Mouse (Mus musculus): ENCODE results near the gene Ddx24.
"Not testable (repeated sequence)": the region's sequence is repeated elsewhere in the genome, so short reads cannot be mapped to it uniquely, and the experiment has no call there.

The Ddx24 gene

DNA sequence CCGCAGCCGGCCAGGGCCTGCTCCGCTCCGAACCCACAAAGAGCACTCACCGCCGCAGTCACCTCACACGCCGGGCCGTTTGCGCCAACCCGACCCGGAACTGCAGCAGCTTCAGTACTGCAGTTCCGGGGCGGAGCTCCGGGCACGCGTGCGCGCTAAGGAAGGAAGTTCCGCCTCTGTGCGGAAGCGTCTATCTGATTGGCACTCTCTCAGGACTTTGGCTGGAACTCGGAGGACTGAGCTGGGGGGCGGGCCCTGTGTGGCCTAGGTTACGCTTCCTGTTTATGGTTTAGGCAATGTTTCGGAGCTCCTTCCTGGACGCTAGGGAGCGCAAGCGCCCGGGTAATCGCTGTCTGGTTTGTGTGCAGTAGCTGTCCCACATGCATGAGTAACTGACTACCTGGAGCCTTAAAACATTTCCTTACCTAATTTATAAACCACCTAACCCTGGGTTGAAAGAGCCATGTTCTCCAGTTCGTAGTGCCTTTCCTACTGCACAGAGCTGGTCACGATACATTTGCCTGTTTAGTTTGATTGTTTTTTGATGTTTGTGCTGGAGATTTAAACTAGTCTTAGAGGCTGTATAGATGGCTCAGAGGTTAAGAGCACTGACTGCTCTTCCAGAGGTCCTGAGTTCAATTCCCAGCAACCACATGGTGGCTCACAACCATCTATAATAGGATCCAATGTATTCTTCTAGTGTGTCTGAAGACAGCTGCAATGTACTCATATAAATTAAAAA, at the start of gene Ddx24:
TSS of gene Ddx24 (minus strand) at position 102 of the 742 bp plus-strand sequence.
- peak; percentile 98 for DNase-seq (ENCODE audit: extremely low spot score, low spot score)

DNA sequence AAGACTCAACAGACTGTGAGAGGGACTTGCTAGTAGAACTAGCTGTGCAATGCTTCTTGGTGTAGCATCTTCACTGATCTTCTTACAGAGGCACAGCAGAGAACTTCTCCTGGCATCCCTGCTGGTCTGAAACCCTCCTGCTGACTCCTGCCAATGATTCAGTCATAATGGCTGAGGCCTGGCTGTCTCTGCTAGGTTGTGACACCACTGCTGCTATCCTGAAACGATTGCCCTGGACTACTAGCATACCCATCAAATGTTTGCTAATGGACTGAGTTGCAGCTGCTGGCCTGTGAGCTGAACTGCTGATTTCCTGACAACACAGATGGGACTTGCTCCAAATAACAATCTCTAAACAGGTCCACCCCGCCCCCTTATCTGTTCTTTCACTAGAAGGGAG, 48.9 kb upstream of the Ddx24 start:
- no peak for DNase-seq (ENCODE audit: extremely low spot score, low spot score)

DNA sequence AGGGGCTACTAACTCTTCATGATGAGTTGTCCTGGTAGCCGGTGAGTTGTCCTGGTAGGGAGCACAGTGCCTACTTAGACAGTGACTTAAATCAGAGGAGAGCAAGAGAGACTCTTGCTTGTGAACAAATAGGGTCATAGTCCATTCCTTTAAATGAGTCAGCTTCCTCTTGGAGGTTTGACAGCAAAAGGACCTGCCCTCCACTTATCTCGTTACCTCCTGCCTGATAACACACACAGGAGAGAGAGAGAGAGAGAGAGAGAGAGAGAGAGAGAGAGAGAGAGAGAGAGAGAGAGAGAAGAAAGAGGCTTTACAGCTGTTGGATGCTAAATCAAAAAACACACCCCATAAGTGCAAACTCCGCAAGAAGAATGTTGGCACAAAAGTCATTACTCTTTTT, 31.5 kb upstream of the Ddx24 start, which contains the start of gene Ifi27l2b:
TSS of gene Ifi27l2b (minus strand) at position 84 of the 400 bp plus-strand sequence.
- DNase-seq (ENCODE audit: extremely low spot score, low spot score): no peak

DNA sequence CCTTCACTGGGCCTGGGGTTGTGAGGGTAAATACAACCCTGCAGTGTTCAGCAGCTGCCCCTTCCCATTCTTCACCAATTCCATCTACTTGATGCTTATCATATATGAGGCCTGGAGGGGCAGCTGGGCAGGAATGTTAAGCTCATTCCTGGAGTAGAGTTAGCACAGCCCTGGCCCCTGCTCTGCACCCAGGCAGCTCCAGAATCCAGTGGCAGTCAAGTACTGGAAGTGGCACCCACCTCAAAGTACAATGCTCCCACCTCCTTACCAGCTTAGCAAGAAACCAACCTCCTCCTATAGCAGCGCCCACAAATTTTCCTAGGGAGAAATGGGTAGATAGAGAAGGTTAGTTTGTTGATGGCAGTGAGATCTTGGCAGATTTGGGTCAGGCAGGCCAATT, 31.1 kb upstream of the Ddx24 start:
- not testable (repeated sequence) for DNase-seq (ENCODE audit: extremely low spot score, low spot score)

DNA sequence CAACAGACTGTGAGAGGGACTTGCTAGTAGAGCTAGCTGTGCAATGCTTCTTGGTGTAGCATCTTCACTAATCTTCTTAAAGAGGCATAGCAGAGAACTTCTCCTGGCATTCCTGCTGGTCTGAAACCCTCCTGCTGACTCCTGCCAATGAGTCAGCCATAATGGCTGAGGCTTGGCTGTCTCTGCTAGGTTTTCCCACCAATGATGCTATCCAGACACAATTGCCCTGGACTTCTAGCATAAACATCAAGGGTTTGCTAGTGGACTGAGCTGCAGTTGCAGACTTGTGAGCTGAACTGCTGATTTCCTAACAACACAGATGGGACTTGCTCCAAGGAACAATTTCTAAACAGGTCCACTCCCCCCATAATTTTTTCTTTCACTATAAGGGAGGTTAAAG, 27.7 kb upstream of the Ddx24 start:
- DNase-seq (ENCODE audit: extremely low spot score, low spot score): no peak

DNA sequence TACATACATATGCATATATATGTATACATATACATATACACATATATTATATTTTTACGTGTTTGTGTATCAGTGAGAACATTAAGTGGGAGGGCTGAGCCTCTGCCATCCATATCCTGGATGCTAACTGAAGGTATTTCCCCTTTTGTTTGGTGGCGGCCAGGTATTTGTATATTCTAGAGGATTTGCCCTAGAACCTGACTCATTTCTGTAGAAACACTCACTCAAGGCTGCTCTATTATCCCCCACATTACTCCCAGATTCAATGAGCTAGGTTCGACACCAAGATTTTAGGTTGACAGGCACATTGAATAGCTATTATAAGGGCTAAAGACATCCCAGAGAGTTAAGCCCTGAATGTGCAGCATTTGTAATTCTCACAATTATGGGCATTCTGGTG, 19.4 kb upstream of the Ddx24 start:
- DNase-seq (ENCODE audit: extremely low spot score, low spot score): no peak

DNA sequence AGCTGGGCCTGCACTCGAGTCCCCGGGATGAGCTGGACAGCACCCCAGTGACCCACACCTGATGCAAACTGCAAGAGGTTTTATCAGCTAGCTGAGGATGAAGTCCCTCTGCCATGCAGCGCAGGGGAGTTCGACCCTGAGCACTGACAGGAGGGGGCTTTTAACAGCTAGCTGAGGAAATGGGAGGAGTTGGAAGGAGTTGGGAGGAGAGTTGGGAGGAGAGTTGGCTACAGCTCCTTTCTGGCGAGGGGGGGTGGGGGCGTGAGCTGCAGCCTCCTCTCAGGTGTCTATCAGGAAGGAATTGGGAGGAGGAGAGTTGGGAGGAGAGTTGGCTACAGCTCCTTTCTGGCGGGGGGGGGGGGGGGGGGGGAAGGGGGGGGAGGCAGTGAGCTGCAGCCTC, 18.6 kb upstream of the Ddx24 start:
- DNase-seq (ENCODE audit: extremely low spot score, low spot score): not testable (repeated sequence)

DNA sequence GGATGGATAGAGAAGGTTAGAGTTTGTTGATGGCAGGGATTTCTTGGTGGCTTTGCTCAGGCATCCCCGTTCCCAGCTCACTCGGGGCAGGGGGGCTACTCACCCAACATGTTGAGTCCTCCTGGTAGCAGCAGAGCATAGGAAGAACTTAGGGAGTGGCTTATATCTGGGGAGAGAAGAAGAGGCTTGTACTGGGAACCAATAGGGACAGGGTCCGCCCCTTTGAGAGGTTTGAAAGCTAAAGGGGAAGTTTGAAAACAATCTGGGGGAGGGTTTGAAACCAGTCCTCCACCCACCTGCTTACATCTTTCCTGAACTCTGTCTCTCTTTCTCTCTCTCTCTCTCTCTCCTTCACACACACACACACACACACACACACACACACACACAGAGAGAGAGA, 17.9 kb upstream of the Ddx24 start, which contains the start of gene Ifi27l2a:
TSS of gene Ifi27l2a (minus strand) at position 157 of the 400 bp plus-strand sequence.
- DNase-seq (ENCODE audit: extremely low spot score, low spot score): no peak

DNA sequence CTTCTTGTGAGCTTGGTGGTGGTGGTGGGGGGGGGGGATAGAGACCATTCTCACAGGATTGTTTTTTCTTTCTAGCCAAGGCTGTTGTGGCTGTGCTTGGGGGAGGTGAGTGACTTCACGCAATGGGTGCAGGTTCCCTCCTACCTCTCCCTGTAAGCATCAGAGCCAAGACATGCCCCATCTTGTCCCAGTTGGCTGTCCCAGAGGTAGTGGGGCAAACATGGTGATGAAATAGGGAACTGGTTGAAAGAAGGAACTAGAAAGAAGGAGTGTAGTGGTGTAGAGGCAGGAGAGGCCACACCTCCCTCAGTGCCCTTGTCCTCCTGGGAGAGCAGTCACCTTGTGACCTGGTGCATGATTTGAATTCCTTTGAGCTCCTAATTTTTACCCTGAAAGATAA, 12.0 kb upstream of the Ddx24 start:
- DNase-seq (ENCODE audit: extremely low spot score, low spot score): no peak

DNA sequence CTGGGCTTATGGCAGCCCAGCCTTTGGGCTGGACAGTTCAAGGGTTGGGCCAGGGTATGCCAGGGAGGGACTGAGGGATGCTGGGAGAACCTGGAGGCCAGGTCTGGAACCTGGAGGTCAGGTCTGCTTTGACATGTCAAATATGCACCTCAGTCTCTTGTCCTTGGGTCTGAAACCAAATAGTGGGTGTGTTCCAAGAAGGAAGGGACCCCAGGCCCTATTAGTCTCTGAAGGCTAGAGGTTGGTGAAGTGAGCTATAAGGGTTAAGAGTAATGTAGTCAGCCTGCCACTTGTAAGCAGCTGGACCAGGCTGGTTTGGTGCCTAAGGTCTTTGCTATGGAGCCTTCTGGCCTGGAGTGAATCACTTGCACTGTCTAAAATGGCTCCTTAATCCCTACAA, 9.2 kb upstream of the Ddx24 start:
- no peak for DNase-seq (ENCODE audit: extremely low spot score, low spot score)

DNA sequence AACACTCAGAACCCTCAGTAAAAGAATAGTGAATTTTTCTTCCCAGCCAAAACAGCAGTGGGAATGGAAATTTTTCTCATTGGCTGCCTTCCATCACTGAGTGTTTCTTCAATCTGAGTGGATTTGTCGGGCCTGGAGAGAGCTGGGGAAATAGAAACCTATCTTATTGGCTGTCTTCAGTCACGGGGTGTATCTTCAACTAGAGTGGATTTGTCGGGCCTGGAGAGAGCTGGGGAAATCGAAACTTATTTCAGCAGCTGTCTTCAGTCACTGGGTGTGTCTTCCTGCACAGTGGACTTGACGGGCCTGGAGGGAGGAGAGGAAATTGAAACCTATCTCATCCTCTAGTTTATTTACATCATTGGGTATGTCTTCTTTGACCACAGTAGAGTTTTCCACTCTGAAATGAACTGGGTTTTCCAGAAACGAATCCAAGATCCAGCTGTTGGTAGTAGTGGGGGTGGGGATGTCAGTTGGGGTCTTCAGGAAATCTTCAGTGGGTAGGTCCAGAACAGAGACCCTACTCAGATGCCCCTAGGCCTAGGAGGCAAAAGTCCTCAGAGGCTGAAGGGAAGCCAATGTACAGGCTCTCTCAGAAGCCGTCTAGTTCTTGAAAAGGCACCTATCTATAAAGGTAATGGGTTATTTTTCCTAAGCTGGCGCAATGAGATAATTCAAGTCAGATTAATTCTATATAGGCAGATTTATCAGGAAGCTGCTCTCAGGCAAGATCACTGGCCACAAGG, 8.5 kb upstream of the Ddx24 start, which contains the start of gene Ifi27:
TSS of gene Ifi27 (plus strand) at position 226 of the 746 bp plus-strand sequence.
- DNase-seq (ENCODE audit: extremely low spot score, low spot score): no peak

DNA sequence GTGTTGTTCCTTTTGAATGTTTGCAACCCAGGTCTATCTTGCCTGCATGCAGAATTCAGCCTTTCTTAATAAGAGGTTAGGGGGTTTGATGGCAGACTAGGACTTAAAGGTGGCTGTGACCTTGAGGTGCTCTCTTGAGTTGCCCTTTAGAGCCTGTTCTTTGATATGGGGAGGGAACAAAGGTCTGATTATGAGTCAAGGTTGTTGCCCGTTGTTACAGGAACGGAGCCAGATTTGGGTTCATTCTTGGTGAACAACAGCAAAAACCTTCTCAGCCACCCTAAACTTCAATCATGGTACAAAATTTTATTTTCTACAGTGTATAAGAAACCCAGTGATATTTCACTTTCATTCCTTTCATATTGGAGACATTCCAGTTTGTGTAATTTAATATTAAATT, 7.8 kb upstream of the Ddx24 start:
- DNase-seq (ENCODE audit: extremely low spot score, low spot score): no peak

DNA sequence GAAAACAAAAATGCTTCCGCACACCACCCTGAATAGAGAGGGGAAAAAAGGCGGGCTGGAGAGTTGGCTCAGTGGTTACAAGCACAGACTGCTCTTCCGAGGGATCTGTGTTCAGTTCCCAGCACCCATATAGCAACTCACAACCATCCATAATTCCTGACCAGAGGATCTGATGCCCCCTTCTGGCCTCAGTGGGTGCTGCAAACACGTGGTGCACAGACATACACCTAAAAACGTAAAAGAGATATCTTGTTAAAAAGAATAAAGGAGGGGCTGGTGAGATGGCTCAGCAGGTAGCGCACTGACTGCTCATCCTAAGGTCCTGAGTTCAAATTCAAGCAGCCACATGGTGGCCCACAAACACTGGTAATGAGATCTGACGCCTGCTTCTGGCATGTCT, 1.1 kb upstream of the Ddx24 start:
- no peak for DNase-seq (ENCODE audit: extremely low spot score, low spot score)

DNA sequence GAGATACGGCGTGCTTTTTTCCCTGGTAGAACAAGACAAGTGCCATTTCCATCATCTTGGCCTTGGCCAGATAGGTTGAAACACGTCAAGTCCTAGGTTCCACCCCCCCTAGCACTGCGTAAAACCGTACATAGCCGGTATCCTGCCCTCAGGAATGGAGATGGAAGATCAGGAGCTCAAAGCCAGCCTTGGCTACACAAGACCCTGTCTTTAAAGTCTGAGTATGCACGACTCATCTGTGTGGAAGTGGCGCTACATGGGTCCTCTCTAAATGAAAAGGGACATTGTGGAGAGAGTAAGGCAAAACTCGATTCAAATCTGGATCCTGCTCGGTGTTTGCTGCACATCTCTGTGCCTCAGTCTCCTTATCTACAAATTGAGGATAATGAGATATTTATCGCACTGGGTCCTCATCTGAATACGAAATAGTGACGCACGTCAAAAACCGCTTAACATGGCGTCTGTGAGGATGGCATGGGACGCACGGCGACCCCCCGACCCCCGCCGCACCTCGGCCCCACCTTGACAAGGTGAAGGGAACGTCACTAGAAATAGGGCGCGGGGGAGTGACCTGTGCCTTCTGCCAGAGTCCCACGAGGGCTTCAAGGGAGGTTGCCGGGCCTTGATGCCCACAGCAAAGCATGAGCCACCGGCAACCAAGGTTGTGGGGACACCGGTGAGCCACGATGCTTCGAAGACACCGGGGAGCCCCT, 458 bp downstream of the Ddx24 start:
- DNase-seq (ENCODE audit: extremely low spot score, low spot score): no peak

DNA sequence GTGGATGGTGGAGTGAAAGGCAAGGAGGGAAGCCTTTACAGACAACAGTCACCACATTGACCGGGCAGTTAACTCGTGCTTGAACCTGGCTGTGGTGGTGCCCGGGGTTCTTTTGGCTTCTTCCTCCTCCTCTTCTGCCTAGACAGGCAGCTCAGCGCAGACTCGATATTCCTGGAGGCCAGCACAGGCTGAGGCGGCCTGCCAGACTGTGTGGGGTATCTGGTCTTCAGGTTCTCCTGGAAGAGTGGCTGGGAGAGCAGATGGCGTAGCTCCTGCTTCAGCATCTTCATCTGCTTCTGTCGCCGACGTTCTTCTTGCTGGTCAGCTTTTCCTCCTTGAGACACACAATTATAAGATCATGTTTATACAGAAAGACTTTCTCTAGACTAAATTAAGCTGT, 17.5 kb downstream of the Ddx24 start:
- DNase-seq (ENCODE audit: extremely low spot score, low spot score): no peak

DNA sequence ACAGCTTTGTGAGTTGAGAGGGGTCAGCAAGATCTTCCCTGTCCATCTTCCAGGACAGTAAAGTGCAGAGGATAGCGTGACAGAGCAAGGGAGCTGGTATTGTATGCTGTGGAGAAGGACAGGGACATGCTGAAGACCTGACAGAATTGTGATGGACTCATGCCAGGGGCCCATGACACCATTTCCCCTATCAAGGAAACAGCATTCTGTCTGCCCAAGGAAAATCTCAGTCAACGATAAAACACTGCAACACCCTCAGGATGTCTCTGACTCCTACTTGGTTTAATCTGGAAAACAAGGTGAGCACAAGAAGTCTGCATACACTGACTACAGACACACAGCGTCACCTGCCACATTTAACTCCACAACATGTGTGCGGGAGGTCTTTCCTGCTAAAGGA, 17.9 kb downstream of the Ddx24 start, which contains the start of gene 9330161L09Rik:
TSS of gene 9330161L09Rik (minus strand) at position 101 of the 400 bp plus-strand sequence.
- DNase-seq (ENCODE audit: extremely low spot score, low spot score): no peak

DNA sequence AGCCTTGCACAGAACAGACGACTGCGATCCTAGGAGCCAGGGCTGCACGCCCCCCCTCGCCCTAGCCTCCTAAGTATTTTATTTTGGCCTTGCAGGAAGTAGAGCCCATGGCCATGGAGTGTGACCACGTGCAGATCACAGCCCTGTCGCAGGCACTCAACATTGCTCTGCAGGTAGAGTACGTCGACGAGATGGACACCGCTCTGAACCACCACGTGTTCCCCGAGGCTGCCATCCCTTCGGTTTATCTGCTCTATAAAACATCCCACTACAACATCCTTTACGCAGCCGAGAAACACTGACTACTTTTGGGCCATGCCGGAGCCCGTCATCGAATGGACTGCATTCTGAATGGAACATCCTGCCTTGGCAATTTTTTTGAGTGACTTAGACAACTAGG, 21.5 kb downstream of the Ddx24 start:
- no peak for DNase-seq (ENCODE audit: extremely low spot score, low spot score)

DNA sequence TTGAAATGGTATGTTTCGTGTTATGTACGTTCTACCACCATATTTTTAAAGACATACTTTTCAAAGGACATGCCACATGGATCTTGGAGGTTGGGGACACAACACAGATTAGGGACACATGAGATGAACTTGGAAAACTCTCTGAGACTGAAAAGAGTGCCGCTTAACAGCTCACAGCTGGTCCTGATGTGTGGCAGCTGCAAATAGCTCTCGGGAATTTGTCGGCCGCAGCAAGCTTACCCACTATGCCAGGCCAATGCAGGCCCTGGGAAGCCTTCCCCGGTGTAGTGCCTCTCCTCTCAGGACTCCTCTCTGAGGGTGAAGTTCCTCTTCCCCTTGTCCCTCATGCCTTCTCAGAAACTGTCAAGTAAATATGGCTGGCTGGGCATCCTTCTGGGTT, 28.9 kb downstream of the Ddx24 start:
- DNase-seq (ENCODE audit: extremely low spot score, low spot score): no peak

DNA sequence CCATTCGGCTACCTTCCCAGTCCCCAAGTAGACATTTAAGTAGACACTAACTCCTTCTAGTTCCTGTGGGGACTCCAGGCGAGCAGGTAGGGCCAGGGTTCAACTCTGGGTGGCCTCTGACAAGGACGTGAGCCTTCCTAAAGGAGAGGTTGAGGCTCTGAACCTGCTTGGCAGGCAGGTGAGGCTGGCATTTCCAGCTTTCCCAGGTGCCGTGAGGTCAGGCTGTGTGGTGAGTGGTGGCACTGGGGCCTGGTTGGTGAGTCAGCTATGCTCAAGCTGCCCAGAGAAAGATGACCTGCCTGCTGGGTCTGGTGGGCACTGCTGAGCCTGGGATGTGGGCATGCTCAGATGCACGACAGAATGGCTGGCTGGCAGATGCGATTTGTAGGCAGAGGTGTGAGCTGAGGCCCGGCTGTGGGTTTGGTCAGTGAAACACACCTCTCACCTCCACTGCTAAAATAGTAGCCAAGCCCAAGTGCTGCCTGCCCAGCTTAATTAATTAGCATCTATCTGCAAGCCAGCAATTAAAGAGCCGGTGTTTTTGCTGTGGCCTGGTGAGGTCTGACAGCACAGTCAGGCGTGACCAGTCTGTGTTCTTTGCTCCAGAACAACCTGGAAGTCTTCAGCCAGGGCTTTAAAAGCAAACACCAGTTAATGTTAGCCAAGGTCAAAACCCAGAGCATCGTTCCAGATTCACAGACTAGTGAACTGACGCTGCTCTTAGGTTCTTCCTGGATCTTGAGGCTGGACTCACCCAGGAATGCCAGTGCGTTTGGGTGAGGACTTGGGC, 29.9 kb downstream of the Ddx24 start:
- no peak for DNase-seq (ENCODE audit: extremely low spot score, low spot score)

DNA sequence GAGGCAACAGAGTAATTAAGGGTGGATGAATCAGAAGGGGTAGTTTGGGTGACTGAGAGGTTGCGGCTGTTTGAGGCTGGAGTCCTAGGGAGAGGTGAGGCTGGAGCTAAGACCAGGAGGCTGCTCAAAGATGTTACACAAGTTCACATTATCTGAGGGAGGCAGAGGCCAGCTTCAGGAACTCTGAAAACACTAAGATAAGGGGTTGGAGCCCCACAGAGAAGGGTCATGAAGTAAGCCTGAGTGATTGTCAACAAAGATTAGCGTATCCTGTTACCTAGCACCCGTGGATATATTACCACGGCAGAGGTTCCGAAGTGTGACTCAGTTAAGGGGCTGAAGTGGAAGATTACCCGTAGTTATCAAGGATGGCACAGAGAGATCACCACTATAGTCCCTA, 32.1 kb downstream of the Ddx24 start:
- no peak for DNase-seq (ENCODE audit: extremely low spot score, low spot score)

DNA sequence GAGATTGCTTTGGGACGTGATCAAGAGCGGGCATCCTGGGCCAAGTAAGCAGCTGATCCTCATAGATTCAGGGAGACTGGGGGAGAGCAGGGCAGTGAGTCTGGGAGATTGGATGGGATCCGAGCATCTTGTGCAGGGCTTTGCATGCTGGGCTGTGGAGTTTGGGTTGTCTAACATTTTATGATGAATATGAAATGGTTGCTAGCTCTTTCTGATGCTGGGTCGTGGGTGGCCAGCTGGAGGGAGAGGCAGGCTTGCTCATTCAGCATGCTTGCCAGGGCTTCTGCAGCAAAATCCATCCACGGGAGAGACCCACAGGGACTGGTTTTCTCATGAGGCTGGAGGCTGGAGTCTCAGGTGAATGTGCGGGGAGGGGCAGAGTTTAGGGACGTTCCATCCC, 34.5 kb downstream of the Ddx24 start:
- no peak for DNase-seq (ENCODE audit: extremely low spot score, low spot score)
